Mouse (Mus musculus): ENCODE measurements around the gene Arhgef12.

The Arhgef12 gene

DNA sequence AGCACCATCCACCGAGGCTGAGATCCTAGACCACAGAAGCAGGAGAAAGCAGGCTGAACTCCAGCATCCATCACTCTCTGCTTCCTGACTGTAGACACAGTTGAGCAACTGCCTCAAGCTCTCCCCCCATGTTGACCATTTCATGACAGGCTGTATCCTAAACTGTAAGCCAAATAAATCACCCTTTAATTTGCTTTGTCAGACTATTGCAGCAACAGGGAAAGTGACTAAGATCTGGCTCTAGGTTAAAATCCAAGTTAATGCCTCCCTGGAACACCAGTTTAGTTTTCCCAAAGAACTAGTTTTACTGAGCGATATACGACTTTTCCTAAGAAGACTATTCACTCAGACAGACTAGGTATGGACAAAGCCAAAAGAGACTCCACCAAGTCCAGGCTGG is 28.3 kb downstream of the Arhgef12 start:
- DNase-seq (ENCODE audit: low read depth, low spot score), result no peak

- no peak for DNase-seq (ENCODE audit: low read depth, low spot score)
Observed at GRCm38 (mm10) chr9:43076163-43076562, 30.9 kb downstream of the Arhgef12 start.

DNA sequence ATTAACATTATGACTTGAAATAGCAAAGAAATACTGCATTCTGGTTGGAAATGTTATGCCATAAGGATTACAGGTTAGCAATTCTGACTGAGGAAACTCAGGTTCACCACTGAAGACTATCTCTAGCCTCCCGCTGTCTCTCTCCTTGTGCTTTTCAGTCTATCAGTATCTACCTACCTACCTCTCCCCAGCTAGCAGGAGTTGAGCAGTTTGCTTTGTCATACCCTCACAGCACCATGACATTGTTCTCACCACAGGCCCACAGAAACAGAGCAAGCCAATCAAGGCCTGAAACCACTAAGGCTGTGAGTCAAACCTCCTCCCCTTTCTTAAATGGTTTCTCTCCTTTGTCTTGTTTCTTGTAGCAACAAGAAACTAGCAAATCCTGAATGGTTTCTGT is 32.4 kb downstream of the Arhgef12 start:
- DNase-seq (ENCODE audit: low read depth, low spot score), result no peak

- DNase-seq (ENCODE audit: low read depth, low spot score), result no peak
Observed at GRCm38 (mm10) chr9:43071741-43072140, 35.3 kb downstream of the Arhgef12 start.

DNA sequence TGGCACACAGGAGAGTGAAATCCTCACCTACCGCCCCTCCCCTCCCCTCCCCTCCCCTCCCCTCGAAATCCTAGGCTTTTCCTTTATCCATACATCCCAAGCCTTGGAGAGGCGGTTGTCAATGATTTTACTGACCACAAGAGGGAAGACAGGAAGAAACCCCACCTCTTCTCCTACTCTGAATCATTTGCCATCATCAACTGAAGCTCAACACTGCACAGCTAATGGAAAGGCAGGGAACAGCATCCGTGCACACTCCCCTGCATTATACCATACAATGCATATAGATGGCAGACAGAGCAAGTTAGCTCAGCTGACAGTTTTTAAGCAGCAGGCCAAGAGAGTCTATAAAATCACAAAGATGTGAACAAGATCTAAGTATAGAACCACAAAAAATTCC is 35.9 kb downstream of the Arhgef12 start:
- DNase-seq (ENCODE audit: low read depth, low spot score), result peak; percentile 49

DNA sequence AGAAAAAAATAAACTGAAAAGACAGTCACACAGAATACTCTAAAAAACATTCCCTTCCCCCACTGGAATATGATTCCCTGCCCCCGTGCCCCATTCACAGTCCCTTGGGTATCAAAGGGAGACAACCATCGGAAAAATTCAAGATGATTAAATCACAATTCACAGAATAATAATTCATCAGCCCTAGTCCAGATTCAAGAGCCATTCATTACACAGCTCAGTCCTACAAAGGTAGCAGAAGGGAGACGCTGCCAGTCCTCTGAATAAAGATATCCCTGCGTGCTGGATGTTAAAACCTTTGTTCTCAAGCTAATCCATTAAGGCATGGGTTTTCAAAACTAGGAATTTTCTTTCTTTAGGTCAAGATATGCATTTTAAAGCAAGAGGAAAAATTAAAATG is 36.5 kb downstream of the Arhgef12 start:
- DNase-seq (ENCODE audit: low read depth, low spot score), result no peak

GRCm38 (mm10) chr9:43070153-43070552 is 36.9 kb downstream of the Arhgef12 start:
- no peak for DNase-seq (ENCODE audit: low read depth, low spot score)

GRCm38 (mm10) chr9:43067896-43068295 is 39.1 kb downstream of the Arhgef12 start:
- no peak for DNase-seq (ENCODE audit: low read depth, low spot score)

GRCm38 (mm10) chr9:43065231-43065630 is 41.8 kb downstream of the Arhgef12 start:
- DNase-seq (ENCODE audit: low read depth, low spot score), result no peak

- peak; percentile 75 for DNase-seq (ENCODE audit: low read depth, low spot score)
Observed at GRCm38 (mm10) chr9:43061545-43061944, 45.5 kb downstream of the Arhgef12 start.

- no peak for DNase-seq (ENCODE audit: low read depth, low spot score)
Observed at GRCm38 (mm10) chr9:43050391-43050790, 56.6 kb downstream of the Arhgef12 start.

GRCm38 (mm10) chr9:43044481-43044880 is 62.6 kb downstream of the Arhgef12 start:
- no peak for DNase-seq (ENCODE audit: low read depth, low spot score)

DNA sequence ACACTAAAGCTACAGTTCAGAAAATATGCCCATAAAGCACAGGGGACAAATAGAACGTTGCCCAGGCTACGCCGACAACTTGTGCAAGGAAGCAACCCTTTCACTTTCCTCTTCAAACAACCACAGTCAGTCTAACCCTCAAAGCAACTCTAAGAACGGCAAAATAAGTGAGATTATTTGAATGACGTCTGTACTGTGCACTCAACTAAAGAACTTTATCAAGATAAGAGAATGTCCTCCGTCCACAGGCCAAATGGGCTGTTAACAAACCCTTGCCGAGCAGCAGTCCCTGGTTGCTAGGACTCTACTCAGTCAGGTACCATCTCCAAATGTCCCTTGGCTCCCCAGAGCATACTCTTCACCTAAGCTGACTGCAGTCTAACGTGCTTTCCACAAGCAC is 68.6 kb downstream of the Arhgef12 start:
- DNase-seq (ENCODE audit: low read depth, low spot score), result no peak

DNA sequence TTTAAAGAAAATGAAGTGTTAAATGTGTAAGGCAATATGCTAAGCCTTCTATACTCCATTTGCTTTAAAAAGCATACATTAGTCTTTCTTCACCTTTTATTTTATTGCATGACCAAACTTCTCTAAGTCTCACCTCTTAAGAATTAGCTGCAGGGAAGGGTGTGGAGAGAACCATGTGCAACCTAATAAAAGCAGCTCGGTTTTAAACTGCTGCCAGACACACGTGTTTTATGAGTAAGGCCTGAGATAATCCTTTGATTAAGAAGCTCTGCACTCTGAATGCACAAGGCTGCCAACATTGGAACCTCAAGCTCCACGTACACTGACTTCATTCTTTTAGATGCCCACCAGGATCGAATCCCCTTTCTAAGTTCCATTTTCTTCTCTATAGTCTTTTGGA is 71.8 kb downstream of the Arhgef12 start:
- DNase-seq (ENCODE audit: low read depth, low spot score), result peak; percentile 25

- no peak for DNase-seq (ENCODE audit: low read depth, low spot score)
Observed at GRCm38 (mm10) chr9:43034273-43034672, 72.8 kb downstream of the Arhgef12 start.

- DNase-seq (ENCODE audit: low read depth, low spot score), result no peak
Observed at GRCm38 (mm10) chr9:43027757-43028156, 79.3 kb downstream of the Arhgef12 start.

- peak; percentile 69 for DNase-seq (ENCODE audit: low read depth, low spot score)
Observed at GRCm38 (mm10) chr9:43021515-43022251, 85.4 kb downstream of the Arhgef12 start.

GRCm38 (mm10) chr9:43019656-43020055 is 87.4 kb downstream of the Arhgef12 start:
- DNase-seq (ENCODE audit: low read depth, low spot score), result no peak

DNA sequence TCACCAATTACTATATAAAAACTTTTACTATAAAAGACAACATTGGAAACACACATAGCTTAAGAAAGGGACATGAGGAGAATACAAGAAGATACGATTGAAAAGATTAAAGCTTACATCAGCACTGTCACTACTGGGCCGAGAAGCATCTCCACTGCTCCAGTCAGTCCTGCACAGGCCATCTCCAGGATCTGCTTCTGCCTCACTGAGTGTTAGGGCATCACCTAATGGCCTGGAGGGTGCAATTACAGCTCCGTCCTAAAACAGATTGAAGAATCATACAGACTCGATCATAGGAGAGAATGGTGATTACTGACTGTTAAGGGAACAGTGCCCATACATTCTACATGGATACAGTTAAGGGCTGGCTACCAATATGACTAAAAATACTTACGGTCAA is 91.3 kb downstream of the Arhgef12 start:
- no peak for DNase-seq (ENCODE audit: low read depth, low spot score)

GRCm38 (mm10) chr9:43015366-43015765 is 91.7 kb downstream of the Arhgef12 start:
- peak; percentile 71 for DNase-seq (ENCODE audit: low read depth, low spot score)

- peak; percentile 22 for DNase-seq (ENCODE audit: low read depth, low spot score)
Observed at GRCm38 (mm10) chr9:43014886-43015285, 92.2 kb downstream of the Arhgef12 start.

DNA sequence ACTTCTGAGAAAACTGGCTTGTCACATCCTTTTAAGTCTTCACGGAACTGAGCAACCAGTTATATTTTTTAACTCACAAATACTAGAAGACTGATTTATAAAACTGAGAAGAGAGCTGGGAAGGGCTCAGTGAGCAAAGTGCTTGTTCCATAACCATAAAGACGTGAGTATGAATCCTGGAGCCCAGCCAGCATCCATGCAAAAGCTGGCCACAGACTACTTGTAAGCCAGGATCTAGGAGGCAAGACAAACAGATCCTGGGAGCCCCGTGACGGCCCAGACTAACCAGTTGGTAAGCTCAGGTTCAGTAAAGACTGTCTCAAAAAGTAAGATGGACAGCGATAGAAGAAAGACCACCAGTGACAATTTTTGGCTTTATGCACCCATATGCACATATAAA is 94.5 kb downstream of the Arhgef12 start:
- DNase-seq (ENCODE audit: low read depth, low spot score), result no peak

GRCm38 (mm10) chr9:43011061-43011460 is 96.0 kb downstream of the Arhgef12 start:
- DNase-seq (ENCODE audit: low read depth, low spot score), result peak; percentile 90

- no peak for DNase-seq (ENCODE audit: low read depth, low spot score)
Observed at GRCm38 (mm10) chr9:43003881-43004280, 103.2 kb downstream of the Arhgef12 start.

Data from brain, adult 2 months (tissue).